Mouse (Mus musculus): ENCODE results near the gene Zfp493. TPM values are rescaled to one million over a fixed set of nuclear protein-coding genes. Genes with fewer than 3 reads are reported as not detected.
"Not testable (repeated sequence)": the region's sequence is repeated elsewhere in the genome, so short reads cannot be mapped to it uniquely, and the experiment has no call there.

Zfp493 gene
- total and polyA plus RNA-seq, 2 experiments from 2014 or later = 0.25 TPM; not detected in 1

DNA sequence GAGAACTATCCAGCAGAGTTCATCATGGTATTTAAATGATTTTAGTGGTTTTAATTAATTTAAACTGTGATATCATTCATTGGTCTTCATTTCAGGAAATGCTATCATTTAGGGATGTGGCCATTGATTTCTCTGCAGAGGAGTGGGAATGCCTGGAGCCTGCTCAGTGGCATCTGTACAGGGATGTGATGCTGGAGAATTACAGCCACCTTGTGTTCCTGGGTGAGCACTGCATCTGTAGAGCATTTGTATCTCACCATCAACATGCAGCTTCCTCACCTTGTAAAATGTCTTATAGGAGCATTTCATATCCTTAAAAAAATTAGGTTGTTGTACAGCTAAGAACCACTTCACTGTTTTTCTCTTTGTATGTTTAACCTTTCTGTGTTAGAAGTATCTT is 53.6 kb downstream of the Zfp493 start:
- ATAC-seq (ENCODE audit: insufficient read depth, low read depth) = not testable (repeated sequence)

More for the DNA sequence above, 53.6 kb downstream of the Zfp493 start:
- H3K27ac ChIP-seq (ENCODE audit: low read depth); H3K9ac ChIP-seq (replicated peaks; ENCODE audit: low read depth, low read length); H3K27me3 ChIP-seq (ENCODE audit: control insufficient read depth, insufficient read depth, low read length); H3K9me3 ChIP-seq (replicated peaks; ENCODE audit: control insufficient read depth, low read length); DNase-seq (ENCODE audit: low spot score); H3K4me1 ChIP-seq (ENCODE audit: control insufficient read depth, insufficient read depth); H3K4me3 ChIP-seq (ENCODE audit: low read depth, low read length); H3K36me3 ChIP-seq (replicated peaks; ENCODE audit: control insufficient read depth, insufficient read depth, low read length); H3K4me2 ChIP-seq (ENCODE audit: low read depth, low read length): not testable (repeated sequence)
- peak; percentile 26 for TF ChIP-seq CTCF (IDR thresholded peaks at IDR 0.05; ENCODE audit: low read depth)

Other genes with a start within 250 kb of the Zfp493 start
- 5.7 and 30.1 TPM in 2 replicates for gene Zfp748, start 225.9 kb upstream of the Zfp493 start, total RNA-seq (2014; rRNA removed; ENCODE audit: low replicate concordance)
- 3.1 and 3.4 TPM in 2 replicates for gene Zfp748, start 225.9 kb upstream of the Zfp493 start, polyA plus RNA-seq (2015; fragmentation: Nextera tagmentation; extraction: Ambion mirVana)
- gene Zfp729b, start 170.0 kb upstream of the Zfp493 start, total RNA-seq (2014; rRNA removed; ENCODE audit: low replicate concordance) = 3.3 and 6.8 TPM in 2 replicates
- 1.7 and 1.9 TPM in 2 replicates for gene Zfp729b, start 170.0 kb upstream of the Zfp493 start, polyA plus RNA-seq (2015; fragmentation: Nextera tagmentation; extraction: Ambion mirVana)
- gene Gm49345, start 141.9 kb upstream of the Zfp493 start, total RNA-seq (2014; rRNA removed; ENCODE audit: low replicate concordance) = 1.6 TPM in 1 of 2 replicates, not detected in the other
- 0.14 TPM in 1 of 2 replicates, not detected in the other for gene Gm49345, start 141.9 kb upstream of the Zfp493 start, polyA plus RNA-seq (2015; fragmentation: Nextera tagmentation; extraction: Ambion mirVana)
- 2.5 and 2.7 TPM in 2 replicates for gene Zfp729a, start 141.9 kb upstream of the Zfp493 start, total RNA-seq (2014; rRNA removed; ENCODE audit: low replicate concordance)
- 1.0 TPM in 2 replicates for gene Zfp729a, start 141.9 kb upstream of the Zfp493 start, polyA plus RNA-seq (2015; fragmentation: Nextera tagmentation; extraction: Ambion mirVana)
- gene Zfp738, start 92.6 kb upstream of the Zfp493 start, total RNA-seq (2014; rRNA removed; ENCODE audit: low replicate concordance) = 3.4 and 16.8 TPM in 2 replicates
- gene Zfp738, start 92.6 kb upstream of the Zfp493 start, polyA plus RNA-seq (2015; fragmentation: Nextera tagmentation; extraction: Ambion mirVana) = 4.3 and 5.0 TPM in 2 replicates
- 1.7 and 9.4 TPM in 2 replicates for gene Zfp65, start 50.5 kb upstream of the Zfp493 start, total RNA-seq (2014; rRNA removed; ENCODE audit: low replicate concordance)
- gene Zfp65, start 50.5 kb upstream of the Zfp493 start, polyA plus RNA-seq (2015; fragmentation: Nextera tagmentation; extraction: Ambion mirVana) = 2.5 and 2.8 TPM in 2 replicates
- 1.5 and 3.0 TPM in 2 replicates for gene Zfp85, start 24.5 kb upstream of the Zfp493 start, total RNA-seq (2014; rRNA removed; ENCODE audit: low replicate concordance)
- 2.0 and 2.2 TPM in 2 replicates for gene Zfp85, start 24.5 kb upstream of the Zfp493 start, polyA plus RNA-seq (2015; fragmentation: Nextera tagmentation; extraction: Ambion mirVana)
- gene Zfp273, start 34.0 kb downstream of the Zfp493 start, total RNA-seq (2014; rRNA removed; ENCODE audit: low replicate concordance) = 0.85 and 2.5 TPM in 2 replicates
- gene Zfp273, start 34.0 kb downstream of the Zfp493 start, polyA plus RNA-seq (2015; fragmentation: Nextera tagmentation; extraction: Ambion mirVana) = 3.2 and 3.3 TPM in 2 replicates
- gene Gm10037, start 51.4 kb downstream of the Zfp493 start, total RNA-seq (2014; rRNA removed; ENCODE audit: low replicate concordance) = not detected in 2 replicates
- 0.67 and 0.97 TPM in 2 replicates for gene Gm10037, start 51.4 kb downstream of the Zfp493 start, polyA plus RNA-seq (2015; fragmentation: Nextera tagmentation; extraction: Ambion mirVana)
- gene BC048507, start 83.6 kb downstream of the Zfp493 start, total RNA-seq (2014; rRNA removed; ENCODE audit: low replicate concordance) = not detected in 2 replicates
- gene BC048507, start 83.6 kb downstream of the Zfp493 start, polyA plus RNA-seq (2015; fragmentation: Nextera tagmentation; extraction: Ambion mirVana) = not detected in 2 replicates